Mouse (Mus musculus) liver, embryonic 14.5 days (tissue): ENCODE data around the gene Ltbp1. TPM values are rescaled to one million over a fixed set of nuclear protein-coding genes. Genes with fewer than 3 reads are reported as not detected.

ENCODE experiments used
- ATAC-seq: fragments of 200-750 bp; cut with Nextera tagmentation; 2 replicates; pipeline ENCODE4 v1.8.0; 2017; ENCODE audit warnings: moderate number of reproducible peaks, mild to moderate bottlenecking, moderate library complexity; ENCODE audit not compliant: insufficient read depth
- DNase-seq, 3 experiments: peaks; one replicate each; pipeline ENCODE4 v3.0.0-alpha.2; 2012 to 2013; ENCODE audit warnings: low read depth in 3 of 3, low spot score in 3 of 3
- H3K27ac ChIP-seq: fragments of 300-500 bp; sonication (generic); 2 replicates; pipeline ENCODE4 v1.5.1; 2014; ENCODE audit warnings: moderate library complexity, mild to moderate bottlenecking, control low read depth, inconsistent platforms
- H3K27me3 ChIP-seq: fragments of 300-500 bp; sonication (generic); 2 replicates; pipeline ENCODE4 v1.6.1; 2014; ENCODE audit warnings: mild to moderate bottlenecking, low read length, moderate library complexity; ENCODE audit not compliant: control insufficient read depth, insufficient read depth
- H3K36me3 ChIP-seq: fragments of 300-500 bp; sonication (generic); replicated peaks from 2 replicates; pipeline ENCODE4 v1.6.1; 2014; ENCODE audit warnings: low read depth; ENCODE audit not compliant: control insufficient read depth, insufficient read depth
- H3K4me1 ChIP-seq, 2 experiments: fragments of 200-500 bp in 1 of 2; fragments of 300-500 bp in 1 of 2; sonication (generic) in 1 of 2; replicated peaks; 2 replicates each; pipeline ENCODE4 v1.6.1; 2012 to 2014; ENCODE audit warnings: antibody characterized with exemption in 1 of 2, inconsistent platforms in 1 of 2, low read length in 1 of 2; ENCODE audit not compliant: control insufficient read depth in 2 of 2, insufficient read depth in 2 of 2
- H3K4me2 ChIP-seq: fragments of 300-500 bp; sonication (generic); 2 replicates; pipeline ENCODE4 v1.6.1; 2014; ENCODE audit warnings: low read depth, mild to moderate bottlenecking, control low read depth, moderate library complexity
- H3K4me3 ChIP-seq, 2 experiments: fragments of 200-500 bp in 1 of 2; fragments of 300-500 bp in 1 of 2; sonication (generic) in 1 of 2; 2 replicates each; pipeline ENCODE4 v1.5.1; 2012 to 2014; ENCODE audit warnings: low read depth in 2 of 2, low read length in 2 of 2, mild to moderate bottlenecking in 2 of 2, control low read depth in 1 of 2, inconsistent platforms in 1 of 2, moderate library complexity in 1 of 2; ENCODE audit not compliant: insufficient read depth in 1 of 2
- H3K9ac ChIP-seq: fragments of 300-500 bp; sonication (generic); replicated peaks from 2 replicates; pipeline ENCODE4 v1.6.1; 2014; ENCODE audit warnings: mild to moderate bottlenecking, control low read depth, moderate library complexity
- H3K9me3 ChIP-seq: fragments of 300-500 bp; sonication (generic); 2 replicates; pipeline ENCODE4 v1.6.1; 2016; ENCODE audit warnings: low read length, mixed read lengths; ENCODE audit not compliant: control insufficient read depth
- CTCF ChIP-seq: IDR thresholded peaks from 2 replicates; pipeline ENCODE4 v1.5.1; 2016; ENCODE audit warnings: antibody characterized with exemption, low read depth, control low read depth
- EP300 ChIP-seq: IDR thresholded peaks from 2 replicates; pipeline ENCODE4 v1.6.1; 2016; ENCODE audit warnings: antibody characterized with exemption, low read depth
- WGBS: fragments of 180-500 bp; shearing (Covaris S2); extraction: QIAGEN DNeasy Blood & Tissue Kit; methylation state at CpG from one replicate; pipeline ENCODE4 v1.1.7; 2014; ENCODE audit not compliant: insufficient replicate concordance; 5-methylcytosine and 5-hydroxymethylcytosine counted together
- polyA plus RNA-seq, 2 experiments: library from polyadenylated mRNA; depleted of rRNA in 1 of 2; stranded (reverse) in 1 of 2; unstranded in 1 of 2; fragments of >200 nt; fragmentation: Nextera tagmentation in 1 of 2; extraction: Ambion mirVana in 1 of 2; gene quantifications; 2 replicates each; pipeline versions ENCODE4 v1.2.1 to v1.2.3; 2012 to 2014

The Ltbp1 gene
- polyA plus RNA-seq, 2 experiments = 1.9 to 2.2 TPM

DNA sequence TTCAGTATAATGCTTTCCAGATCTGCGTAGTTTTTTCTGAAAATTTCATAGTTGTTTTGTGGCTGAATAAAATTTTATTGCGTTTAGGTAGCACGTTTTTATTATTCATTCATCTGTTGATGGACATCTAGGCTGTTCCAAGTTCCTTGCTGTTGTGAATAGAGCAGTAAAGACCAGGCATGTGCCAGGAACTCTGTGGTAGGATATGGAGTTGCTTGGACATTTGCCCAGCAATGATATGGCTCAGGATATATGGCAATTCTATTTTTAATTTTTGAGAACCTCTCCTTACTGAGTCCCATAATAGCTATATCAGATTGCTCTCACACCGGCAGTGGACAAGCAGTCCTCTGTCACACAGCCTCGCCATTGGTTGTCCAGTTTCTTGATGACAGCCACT is 159.2 kb downstream of the Ltbp1 start:
- Histone ChIP-seq H3K27me3 (no peaks in the 10 kb centered on the region), H3K27ac (no peak overlapping the region), H3K4me2 (no peak overlapping the region), H3K4me3 (no peak overlapping the region), H3K9ac (no peak overlapping the region), H3K36me3 (no peaks in the 10 kb centered on the region), H3K4me1 (peaks cover 0 to 3% of the 10 kb centered on the region in 2 experiments; a peak in 2 of 4 replicates), H3K9me3 (no peaks in the 10 kb centered on the region)
- ATAC-seq (no peak), DNase-seq (no peak)
- WGBS = 67% methylated on average over 5 of the region's 5 CpGs
- no peak for TF ChIP-seq EP300

GRCm38 (mm10) chr17:75168572-75169200 is 163.3 kb downstream of the Ltbp1 start:
- no peaks in the 10 kb centered on the region for H3K36me3 ChIP-seq
- ATAC-seq (no peak), DNase-seq (no peak)
- H3K4me3 ChIP-seq = no peak overlapping the region
- H3K27ac ChIP-seq = no peak overlapping the region
- H3K4me2 ChIP-seq = no peak overlapping the region
- no peak overlapping the region for H3K9ac ChIP-seq
- H3K27me3 ChIP-seq = no peaks in the 10 kb centered on the region
- H3K4me1 ChIP-seq = no peaks in the 10 kb centered on the region
- 67% methylated on average over 3 of the region's 3 CpGs for WGBS
- TF ChIP-seq EP300 (no peak), CTCF (no peak)
- no peaks in the 10 kb centered on the region for H3K9me3 ChIP-seq

GRCm38 (mm10) chr17:75171659-75172058 is 166.3 kb downstream of the Ltbp1 start:
- TF ChIP-seq CTCF (no peak), EP300 (no peak)
- Histone ChIP-seq H3K4me3 (no peak overlapping the region), H3K4me1 (no peaks in the 10 kb centered on the region), H3K4me2 (no peak overlapping the region), H3K36me3 (no peaks in the 10 kb centered on the region), H3K9me3 (no peaks in the 10 kb centered on the region), H3K9ac (no peak overlapping the region), H3K27me3 (no peaks in the 10 kb centered on the region), H3K27ac (no peak overlapping the region)
- DNase-seq (no peak), ATAC-seq (no peak)
- WGBS = 34% methylated on average over 7 of the region's 7 CpGs

DNA sequence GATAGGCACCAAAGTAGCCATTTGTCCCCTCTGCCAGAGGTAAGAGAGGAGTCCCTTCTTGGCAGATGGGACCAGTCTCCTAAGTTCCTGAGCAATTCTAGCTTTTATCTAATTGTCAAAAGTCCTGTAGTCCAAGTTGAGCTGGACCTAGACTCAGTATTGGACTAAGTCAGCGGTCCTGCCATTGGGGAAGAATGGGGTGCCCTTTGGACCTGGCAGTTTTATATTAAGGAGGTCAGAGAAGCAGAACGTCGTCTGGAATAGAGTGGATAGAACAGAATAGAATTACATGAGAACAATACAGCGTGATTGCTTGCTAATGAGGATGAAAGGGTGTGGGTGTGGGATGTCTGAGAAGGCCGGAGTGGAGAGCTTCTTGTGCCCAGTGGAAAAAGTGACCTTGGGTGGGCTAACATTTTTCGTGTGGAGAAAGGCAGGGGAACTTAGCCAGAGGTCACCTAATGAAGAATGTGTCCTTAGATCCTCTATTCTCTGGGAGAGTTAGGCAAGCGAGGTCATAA is 167.4 kb downstream of the Ltbp1 start:
- 70% methylated on average over 7 of the region's 7 CpGs for WGBS
- TF ChIP-seq EP300 = no peak
- no peak for TF ChIP-seq CTCF
- ATAC-seq = no peak
- H3K9me3 ChIP-seq = no peaks in the 10 kb centered on the region
- no peak overlapping the region for H3K27ac ChIP-seq
- no peaks in the 10 kb centered on the region for H3K36me3 ChIP-seq
- H3K27me3 ChIP-seq = no peaks in the 10 kb centered on the region
- no peak overlapping the region for H3K4me3 ChIP-seq
- H3K4me2 ChIP-seq = no peak overlapping the region
- no peaks in the 10 kb centered on the region for H3K4me1 ChIP-seq
- no peak for DNase-seq
- H3K9ac ChIP-seq = no peak overlapping the region

DNA sequence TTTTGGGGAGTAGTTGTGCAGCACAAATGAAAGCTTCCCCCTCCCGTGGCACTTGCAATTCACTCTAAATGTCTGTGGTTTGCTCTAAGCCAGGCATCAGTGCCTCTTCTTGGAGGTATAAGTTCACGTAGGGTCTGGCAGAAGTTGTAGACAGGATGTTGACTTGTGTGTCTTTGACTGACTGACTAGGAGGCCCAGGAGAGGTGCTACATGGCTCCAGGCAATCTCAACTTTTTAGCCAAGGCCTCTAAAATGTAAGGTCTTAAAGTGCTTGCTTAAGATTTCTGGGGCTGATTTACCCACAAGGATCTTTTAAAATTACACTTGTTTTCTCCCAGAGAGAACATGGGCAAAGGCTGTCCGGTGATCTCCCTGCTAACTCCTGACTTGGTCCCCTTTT is 169.1 kb downstream of the Ltbp1 start:
- no peaks in the 10 kb centered on the region for H3K9me3 ChIP-seq
- no peak overlapping the region for H3K4me3 ChIP-seq
- no peak overlapping the region for H3K4me2 ChIP-seq
- ATAC-seq (no peak), DNase-seq (no peak)
- no peak overlapping the region for H3K27ac ChIP-seq
- 54% methylated on average over 3 of the region's 3 CpGs for WGBS
- TF ChIP-seq CTCF = no peak
- TF ChIP-seq EP300 = no peak
- no peaks in the 10 kb centered on the region for H3K36me3 ChIP-seq
- H3K4me1 ChIP-seq = no peaks in the 10 kb centered on the region
- no peak overlapping the region for H3K9ac ChIP-seq
- no peaks in the 10 kb centered on the region for H3K27me3 ChIP-seq
